Mouse (Mus musculus) stomach, postnatal 0 days (tissue): ENCODE results near the gene Elobl. TPM values are rescaled to one million over a fixed set of nuclear protein-coding genes. Genes with fewer than 3 reads are reported as not detected.
"Not testable (repeated sequence)": the region's sequence is repeated elsewhere in the genome, so short reads cannot be mapped to it uniquely, and the experiment has no call there.

Experiments used
- ATAC-seq: fragments of 200-750 bp; cut with Nextera tagmentation; 2 replicates; pipeline ENCODE4 v1.8.0; 2017; ENCODE audit not compliant: low FRiP score, low TSS enrichment
- DNase-seq: peaks from one replicate; pipeline ENCODE4 v3.0.0-alpha.2; 2016; ENCODE audit warnings: low spot score
- H3K27ac ChIP-seq: fragments of 300-500 bp; sonication (generic); replicated peaks from 2 replicates; pipeline ENCODE4 v1.5.1; 2014; ENCODE audit warnings: mild to moderate bottlenecking, control low read depth
- H3K27me3 ChIP-seq: fragments of 300-500 bp; sonication (generic); 2 replicates; pipeline ENCODE4 v1.6.1; 2014; ENCODE audit warnings: low read length; ENCODE audit not compliant: control insufficient read depth, insufficient read depth
- H3K36me3 ChIP-seq: fragments of 300-500 bp; sonication (generic); 2 replicates; pipeline ENCODE4 v1.6.1; 2014; ENCODE audit warnings: low read length, mixed read lengths; ENCODE audit not compliant: control insufficient read depth, insufficient read depth
- H3K4me1 ChIP-seq: fragments of 300-500 bp; sonication (generic); replicated peaks from 2 replicates; pipeline ENCODE4 v1.6.1; 2014; ENCODE audit warnings: antibody characterized with exemption; ENCODE audit not compliant: control insufficient read depth, insufficient read depth
- H3K4me2 ChIP-seq: fragments of 300-500 bp; sonication (generic); replicated peaks from 2 replicates; pipeline ENCODE4 v1.6.1; 2014; ENCODE audit warnings: low read depth, mild to moderate bottlenecking, control low read depth, moderate library complexity
- H3K4me3 ChIP-seq: fragments of 300-500 bp; sonication (generic); 2 replicates; pipeline ENCODE4 v1.5.1; 2014; ENCODE audit warnings: low read depth, low read length, control low read depth
- H3K9ac ChIP-seq: fragments of 300-500 bp; sonication (generic); 2 replicates; pipeline ENCODE4 v1.6.1; 2014; ENCODE audit warnings: mild to moderate bottlenecking, low read length, control low read depth, mixed read lengths
- H3K9me3 ChIP-seq: fragments of 300-500 bp; sonication (generic); 2 replicates; pipeline ENCODE4 v1.6.1; 2016; ENCODE audit warnings: low read length; ENCODE audit not compliant: control insufficient read depth
- CTCF ChIP-seq: IDR thresholded peaks from 2 replicates; pipeline ENCODE4 v1.5.1; 2016; ENCODE audit warnings: antibody characterized with exemption, low read depth, mild to moderate bottlenecking, moderate library complexity
- EP300 ChIP-seq: optimal IDR thresholded peaks from 2 replicates; pipeline ENCODE3; 2016; ENCODE audit warnings: antibody characterized with exemption
- WGBS: fragments of 180-500 bp; shearing (Covaris S2); extraction: QIAGEN DNeasy Blood & Tissue Kit; methylation state at CpG from one replicate; pipeline ENCODE4 v1.1.7; 2014; 5-methylcytosine and 5-hydroxymethylcytosine counted together
- polyA plus RNA-seq: library from polyadenylated mRNA; unstranded; fragments of >200 nt; fragmentation: Nextera tagmentation; extraction: Ambion mirVana; gene quantifications from 2 replicates; pipeline ENCODE4 v1.2.1, GENCODE M21; 2015

Elobl gene
- polyA plus RNA-seq, 1 experiment from 2014 or later: not detected

- ATAC-seq (no peak), DNase-seq (no peak)
- peak overlapping the region; percentile 79 for H3K27ac ChIP-seq
- H3K36me3 ChIP-seq: no peaks in the 10 kb centered on the region
- H3K27me3 ChIP-seq: no peaks in the 10 kb centered on the region
- peak overlapping the region; percentile 61 for H3K4me3 ChIP-seq
- peaks cover 5% of the 10 kb centered on the region; the same call in 1 of the 2 replicates for H3K4me1 ChIP-seq
- peak overlapping the region; percentile 77 for H3K4me2 ChIP-seq
- TF ChIP-seq CTCF (no peak), EP300 (no peak)
- peak overlapping the region; percentile 84 for H3K9ac ChIP-seq
- H3K9me3 ChIP-seq: no peaks in the 10 kb centered on the region
Observed at GRCm38 (mm10) chr11:89000527-89000819, 33.7 kb upstream of the Elobl start.

DNA sequence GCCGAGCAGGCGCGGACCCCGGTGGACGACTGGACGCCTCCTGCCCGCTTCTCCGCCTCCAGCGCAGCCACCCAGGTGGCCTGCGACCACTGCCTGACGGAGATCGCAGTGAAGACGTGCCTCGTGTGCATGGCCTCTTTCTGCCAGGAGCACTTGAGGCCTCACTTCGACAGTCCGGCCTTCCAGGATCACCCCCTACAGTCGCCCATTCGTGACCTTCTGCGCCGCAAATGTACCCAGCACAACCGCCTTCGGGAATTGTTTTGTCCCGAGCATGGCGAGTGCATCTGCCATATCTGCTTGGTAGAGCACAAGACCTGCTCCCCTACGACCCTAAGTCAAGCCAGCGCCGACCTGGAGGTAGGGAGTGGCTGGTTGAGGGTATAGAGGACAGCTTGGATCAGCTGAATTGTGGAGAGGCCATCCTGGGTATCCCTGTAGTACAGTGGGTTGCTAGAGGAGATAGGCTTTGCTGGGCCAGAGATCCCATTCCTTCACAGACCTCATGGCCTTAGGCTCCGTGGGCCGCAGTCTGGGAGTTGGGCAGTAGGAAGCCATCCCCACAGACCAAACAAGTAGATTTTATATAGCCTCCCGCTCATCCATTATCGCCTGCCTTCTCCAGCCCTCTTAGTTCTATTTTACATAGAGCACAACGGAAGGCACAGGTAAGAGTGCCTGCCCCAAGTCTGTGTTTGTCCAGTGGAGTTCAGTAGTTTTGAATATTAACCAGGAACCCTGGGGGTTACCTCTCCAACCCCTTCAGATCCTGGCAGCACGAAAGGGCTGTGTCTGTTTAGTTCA, 33.2 kb upstream of the Elobl start:
- H3K36me3 ChIP-seq: no peaks in the 10 kb centered on the region
- peak overlapping the region; percentile 84 for H3K9ac ChIP-seq
- no peak for ATAC-seq
- H3K4me2 ChIP-seq: peak overlapping the region; percentile 77
- TF ChIP-seq EP300 (no peak), CTCF (no peak)
- 24% methylated on average over 33 of the region's 33 CpGs for WGBS
- peak overlapping the region; percentile 61 for H3K4me3 ChIP-seq
- peak; percentile 33 for DNase-seq
- no peaks in the 10 kb centered on the region for H3K9me3 ChIP-seq
- no peaks in the 10 kb centered on the region for H3K27me3 ChIP-seq
- peak overlapping the region; percentile 79 for H3K27ac ChIP-seq
- peaks cover 5% of the 10 kb centered on the region; the same call in 1 of the 2 replicates for H3K4me1 ChIP-seq

DNA sequence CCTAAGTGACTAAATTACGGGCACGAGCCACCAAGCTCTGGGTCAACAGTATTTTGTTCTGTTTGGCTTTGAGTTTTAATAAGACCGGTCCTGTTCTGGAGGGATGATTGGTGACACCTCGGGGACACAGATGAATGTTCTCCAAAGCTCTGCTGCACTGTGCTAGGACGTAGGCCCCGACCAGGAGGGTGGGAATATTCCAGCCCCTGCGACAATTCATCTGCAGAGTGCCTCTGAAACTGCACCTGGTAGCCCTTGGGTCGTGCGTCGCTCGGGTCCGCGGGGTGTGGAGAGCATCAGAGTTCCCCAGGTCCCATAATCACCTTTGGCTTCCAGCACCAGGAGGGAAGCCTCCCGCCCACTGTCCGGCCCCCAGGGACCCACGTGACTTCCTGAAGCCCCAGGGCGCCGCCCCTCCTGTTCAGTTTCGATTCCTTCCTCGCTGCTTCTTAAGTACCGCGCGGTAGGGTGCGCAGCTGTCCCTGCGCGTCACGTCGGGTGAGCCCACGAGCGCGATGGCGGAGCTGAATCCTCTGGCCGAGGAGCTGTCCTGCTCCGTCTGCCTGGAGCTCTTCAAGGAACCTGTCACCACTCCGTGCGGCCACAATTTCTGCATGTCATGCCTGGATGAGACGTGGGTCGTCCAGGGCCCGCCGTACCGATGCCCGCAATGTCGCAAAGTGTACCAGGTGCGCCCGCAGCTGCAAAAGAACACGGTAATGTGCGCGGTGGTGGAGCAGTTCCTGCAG, 32.4 kb upstream of the Elobl start, which contains the start of gene Trim25:
Gene Trim25 (plus strand): TSS at position 403 of the 749 bp plus-strand sequence.
- peak within 1 kb of the TSS; percentile 77 for H3K4me2 ChIP-seq
- no peaks in the 10 kb centered on the region for H3K36me3 ChIP-seq
- peaks cover 5% of the 10 kb centered on the region; the same call in 1 of the 2 replicates for H3K4me1 ChIP-seq
- peak within 1 kb of the TSS; percentile 79 for H3K27ac ChIP-seq
- H3K9ac ChIP-seq: peak within 1 kb of the TSS; percentile 84
- TF ChIP-seq CTCF (peak; percentile 60), EP300 (no peak)
- ATAC-seq: peak; percentile 92
- peak; percentile 97 for DNase-seq
- no peaks in the 10 kb centered on the region for H3K27me3 ChIP-seq
- WGBS: 3% methylated on average over 47 of the region's 48 CpGs
- H3K9me3 ChIP-seq: no peaks in the 10 kb centered on the region
- H3K4me3 ChIP-seq: peak within 1 kb of the TSS; percentile 61

DNA sequence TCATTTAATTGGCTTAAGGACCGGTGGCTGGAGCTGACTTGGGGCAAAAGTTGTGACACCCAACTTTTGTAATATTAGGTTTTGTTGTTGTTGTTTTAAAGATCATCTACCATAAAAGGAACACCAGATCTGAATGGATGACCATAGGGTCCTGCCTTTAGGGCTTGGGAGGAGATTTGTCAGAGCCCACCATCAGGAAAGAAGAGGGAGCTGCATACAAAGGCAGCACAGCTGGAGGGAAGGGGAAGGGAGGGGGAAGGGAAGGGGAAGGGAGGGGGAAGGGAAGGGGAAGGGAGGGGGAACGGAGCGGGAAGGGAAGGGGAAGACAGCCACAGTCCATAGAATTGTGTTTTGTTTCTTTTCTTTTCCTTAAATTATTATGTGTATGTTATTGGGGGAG, 31.7 kb upstream of the Elobl start:
- 29% methylated on average over 3 of the region's 3 CpGs for WGBS
- Histone ChIP-seq H3K4me1 (0 out of 2 replicates have a peak, but pooled peaks cover 3% of the 10 kb centered on the region), H3K27ac (no peak overlapping the region), H3K9me3 (no peaks in the 10 kb centered on the region), H3K36me3 (no peaks in the 10 kb centered on the region), H3K4me3 (no peak overlapping the region), H3K27me3 (no peaks in the 10 kb centered on the region), H3K9ac (no peak overlapping the region), H3K4me2 (peak overlapping the region; percentile 77)
- TF ChIP-seq EP300 (no peak), CTCF (no peak)
- DNase-seq (no peak), ATAC-seq (no peak)

GRCm38 (mm10) chr11:88997343-88997742, 30.6 kb upstream of the Elobl start:
- not testable (repeated sequence) for H3K9ac ChIP-seq, H3K27ac ChIP-seq, H3K36me3 ChIP-seq, H3K27me3 ChIP-seq, DNase-seq, H3K4me1 ChIP-seq, H3K4me3 ChIP-seq, H3K4me2 ChIP-seq, H3K9me3 ChIP-seq, ATAC-seq
- peak; percentile 41 for TF ChIP-seq CTCF
- 85% methylated on average over 5 of the region's 5 CpGs for WGBS

- TF ChIP-seq EP300: no peak
- no peak for TF ChIP-seq CTCF
- Histone ChIP-seq H3K4me3 (no peak overlapping the region), H3K4me1 (no peaks in the 10 kb centered on the region), H3K9ac (no peak overlapping the region), H3K27ac (peak overlapping the region; percentile 76), H3K4me2 (peak overlapping the region; percentile 21; the same call in 1 of the 2 replicates), H3K9me3 (no peaks in the 10 kb centered on the region), H3K27me3 (no peaks in the 10 kb centered on the region), H3K36me3 (no peaks in the 10 kb centered on the region)
- ATAC-seq: peak; percentile 62
- peak; percentile 76 for DNase-seq
- WGBS: 45% methylated on average over 7 of the region's 7 CpGs
Observed at GRCm38 (mm10) chr11:88996427-88996826, 29.7 kb upstream of the Elobl start.
